Mouse (Mus musculus) hindbrain, embryonic 15.5 days (tissue): ENCODE measurements around the gene Gm21188. TPM values are rescaled to one million over a fixed set of nuclear protein-coding genes. Genes with fewer than 3 reads are reported as not detected.
"Not testable (repeated sequence)": the region's sequence is repeated elsewhere in the genome, so short reads cannot be mapped to it uniquely, and the experiment has no call there.

Experiments used
- ATAC-seq: fragments of 200-750 bp; cut with Nextera tagmentation; 2 replicates; pipeline ENCODE4 v1.8.0; 2017; ENCODE audit warnings: low read depth, moderate number of reproducible peaks, moderate TSS enrichment; ENCODE audit not compliant: low FRiP score
- H3K27ac ChIP-seq: fragments of 300-500 bp; sonication (generic); replicated peaks from 2 replicates; pipeline ENCODE4 v1.5.1; 2015; ENCODE audit warnings: mild to moderate bottlenecking, inconsistent platforms
- H3K27me3 ChIP-seq: fragments of 300-500 bp; sonication (generic); 2 replicates; pipeline ENCODE4 v1.6.1; 2015; ENCODE audit warnings: control low read depth, inconsistent platforms
- H3K36me3 ChIP-seq: fragments of 300-500 bp; sonication (generic); 2 replicates; pipeline ENCODE4 v1.6.1; 2015; ENCODE audit warnings: control low read depth, inconsistent platforms
- H3K4me1 ChIP-seq: fragments of 300-500 bp; sonication (generic); replicated peaks from 2 replicates; pipeline ENCODE4 v1.6.1; 2015; ENCODE audit warnings: control low read depth, inconsistent platforms
- H3K4me2 ChIP-seq: fragments of 300-500 bp; sonication (generic); 2 replicates; pipeline ENCODE4 v1.6.1; 2015; ENCODE audit warnings: moderate library complexity, mild to moderate bottlenecking, inconsistent platforms
- H3K4me3 ChIP-seq: fragments of 300-500 bp; sonication (generic); 2 replicates; pipeline ENCODE4 v1.5.1; 2015; ENCODE audit warnings: mild to moderate bottlenecking, inconsistent platforms
- H3K9ac ChIP-seq: fragments of 300-500 bp; sonication (generic); 2 replicates; pipeline ENCODE4 v1.6.1; 2015; ENCODE audit warnings: inconsistent platforms
- H3K9me3 ChIP-seq: fragments of 300-500 bp; sonication (generic); 2 replicates; pipeline ENCODE4 v1.6.1; 2016; ENCODE audit warnings: control low read depth, inconsistent platforms
- WGBS: fragments of 180-500 bp; shearing (Covaris S2); methylation state at CpG from one replicate; pipeline ENCODE4 v1.1.7; 2015; 5-methylcytosine and 5-hydroxymethylcytosine counted together
- polyA plus RNA-seq: library from polyadenylated mRNA; unstranded; fragments of >200 nt; fragmentation: Nextera tagmentation; extraction: Ambion mirVana; gene quantifications from 2 replicates; pipeline ENCODE4 v1.2.1, GENCODE M21; 2015

Gm21188 gene
- polyA plus RNA-seq, result 0.24 TPM in 1 of 2 replicates, not detected in the other

GRCm38 (mm10) chr13:120052085-120052484 is at the start of gene Gm21188:
Gene Gm21188, minus strand, starts transcription at chr13:120052194.
- H3K27me3 ChIP-seq, ATAC-seq, H3K9ac ChIP-seq, H3K4me1 ChIP-seq, H3K4me2 ChIP-seq, H3K9me3 ChIP-seq, H3K27ac ChIP-seq, H3K36me3 ChIP-seq, H3K4me3 ChIP-seq: not testable (repeated sequence)

- not testable (repeated sequence) for H3K9me3 ChIP-seq, H3K9ac ChIP-seq, H3K4me2 ChIP-seq, H3K4me1 ChIP-seq, H3K27me3 ChIP-seq, ATAC-seq, H3K4me3 ChIP-seq, H3K36me3 ChIP-seq, H3K27ac ChIP-seq
- no CpG with 5 or more reads among the region's 5 CpGs for WGBS
Measured at GRCm38 (mm10) chr13:120099327-120099726, 47.3 kb upstream of the Gm21188 start.

GRCm38 (mm10) chr13:120096938-120097256 is 44.9 kb upstream of the Gm21188 start:
- not testable (repeated sequence) for H3K9me3 ChIP-seq, H3K27me3 ChIP-seq, H3K4me3 ChIP-seq, H3K36me3 ChIP-seq, H3K9ac ChIP-seq, H3K27ac ChIP-seq, H3K4me1 ChIP-seq
- H3K4me2 ChIP-seq, result 0 out of 2 replicates have a peak overlapping the region, but pooled peaks have one; percentile 13
- 0 out of 2 replicates have a peak, but pooled peaks have one; percentile 16 for ATAC-seq
- WGBS, result 0% methylated on average over 6 of the region's 13 CpGs

- not testable (repeated sequence) for H3K9ac ChIP-seq, H3K36me3 ChIP-seq, H3K27ac ChIP-seq, H3K9me3 ChIP-seq, H3K27me3 ChIP-seq, H3K4me3 ChIP-seq, H3K4me1 ChIP-seq
- 0 out of 2 replicates have a peak overlapping the region, but pooled peaks have one; percentile 13 for H3K4me2 ChIP-seq
- peak; percentile 57; the same call in 1 of the 2 replicates for ATAC-seq
- under 1% methylated on average over 24 of the region's 38 CpGs for WGBS
Measured at GRCm38 (mm10) chr13:120096241-120096937, 44.4 kb upstream of the Gm21188 start.

GRCm38 (mm10) chr13:120092950-120093349 is 41.0 kb upstream of the Gm21188 start:
- not testable (repeated sequence) for H3K4me3 ChIP-seq, H3K36me3 ChIP-seq, ATAC-seq, H3K9me3 ChIP-seq, H3K9ac ChIP-seq, H3K4me1 ChIP-seq, H3K27me3 ChIP-seq, H3K27ac ChIP-seq, H3K4me2 ChIP-seq
- WGBS, result no CpG with 5 or more reads among the region's 13 CpGs

GRCm38 (mm10) chr13:120079644-120080043 is 27.6 kb upstream of the Gm21188 start:
- H3K4me3 ChIP-seq, H3K27ac ChIP-seq, H3K27me3 ChIP-seq, H3K9ac ChIP-seq, H3K4me2 ChIP-seq, H3K9me3 ChIP-seq, H3K36me3 ChIP-seq, ATAC-seq, H3K4me1 ChIP-seq: not testable (repeated sequence)
- no CpG with 5 or more reads among the region's 1 CpGs for WGBS

- H3K36me3 ChIP-seq, H3K27me3 ChIP-seq, H3K9ac ChIP-seq, H3K4me3 ChIP-seq, H3K9me3 ChIP-seq, H3K4me2 ChIP-seq, H3K27ac ChIP-seq, ATAC-seq, H3K4me1 ChIP-seq: not testable (repeated sequence)
- no CpG with 5 or more reads among the region's 13 CpGs for WGBS
Measured at GRCm38 (mm10) chr13:120070878-120071277, 18.9 kb upstream of the Gm21188 start.

- not testable (repeated sequence) for H3K4me1 ChIP-seq, H3K36me3 ChIP-seq, H3K9ac ChIP-seq, H3K9me3 ChIP-seq, H3K4me2 ChIP-seq, ATAC-seq, H3K27ac ChIP-seq, H3K27me3 ChIP-seq, H3K4me3 ChIP-seq
- no CpG with 5 or more reads among the region's 12 CpGs for WGBS
Measured at GRCm38 (mm10) chr13:120070012-120070598, 18.1 kb upstream of the Gm21188 start.

GRCm38 (mm10) chr13:120063439-120064089 is 11.6 kb upstream of the Gm21188 start:
- WGBS, result no CpG with 5 or more reads among the region's 22 CpGs
- H3K4me2 ChIP-seq, result not testable (repeated sequence)

GRCm38 (mm10) chr13:120062903-120063302 is 10.9 kb upstream of the Gm21188 start:
- ATAC-seq, H3K36me3 ChIP-seq, H3K4me2 ChIP-seq, H3K9ac ChIP-seq, H3K27ac ChIP-seq, H3K4me3 ChIP-seq, H3K4me1 ChIP-seq, H3K27me3 ChIP-seq, H3K9me3 ChIP-seq: not testable (repeated sequence)
- no CpG with 5 or more reads among the region's 4 CpGs for WGBS

More at GRCm38 (mm10) chr13:120063439-120064089, 11.6 kb upstream of the Gm21188 start:
- H3K27ac ChIP-seq, H3K9ac ChIP-seq, H3K27me3 ChIP-seq, H3K4me1 ChIP-seq, H3K9me3 ChIP-seq, H3K4me3 ChIP-seq, H3K36me3 ChIP-seq: not testable (repeated sequence)
- peak; percentile 81 for ATAC-seq

- not testable (repeated sequence) for H3K4me3 ChIP-seq, H3K9ac ChIP-seq, H3K9me3 ChIP-seq, ATAC-seq, H3K27ac ChIP-seq, H3K4me2 ChIP-seq, H3K36me3 ChIP-seq, H3K27me3 ChIP-seq, H3K4me1 ChIP-seq
- WGBS, result no CpG with 5 or more reads among the region's 5 CpGs
Measured at GRCm38 (mm10) chr13:120048608-120049007, 3.4 kb downstream of the Gm21188 start.

- not testable (repeated sequence) for H3K9me3 ChIP-seq, H3K27ac ChIP-seq, H3K36me3 ChIP-seq, H3K4me3 ChIP-seq, H3K9ac ChIP-seq, H3K4me1 ChIP-seq, ATAC-seq, H3K27me3 ChIP-seq, H3K4me2 ChIP-seq
- no CpG with 5 or more reads among the region's 2 CpGs for WGBS
Measured at GRCm38 (mm10) chr13:120048186-120048585, 3.8 kb downstream of the Gm21188 start.
